Mouse (Mus musculus) intestine, embryonic 14.5 days (tissue): ENCODE measurements around the gene Ccdc182. TPM values are rescaled to one million over a fixed set of nuclear protein-coding genes. Genes with fewer than 3 reads are reported as not detected.

ENCODE experiments used
- ATAC-seq: fragments of 200-750 bp; cut with Nextera tagmentation; replicated peaks from 2 replicates; pipeline ENCODE4 v1.8.0; 2017; ENCODE audit warnings: low read depth, moderate number of reproducible peaks, moderate TSS enrichment, moderate library complexity; ENCODE audit not compliant: low FRiP score, low TSS enrichment
- DNase-seq: peaks from one replicate; pipeline ENCODE4 v3.0.0-alpha.2; 2018; ENCODE audit warnings: low spot score
- H3K27ac ChIP-seq: fragments of 300-500 bp; sonication (generic); 2 replicates; pipeline ENCODE4 v1.5.1; 2014; ENCODE audit warnings: low read depth, mild to moderate bottlenecking, control low read depth
- H3K27me3 ChIP-seq: fragments of 300-500 bp; sonication (generic); replicated peaks from 2 replicates; pipeline ENCODE4 v1.6.1; 2014; ENCODE audit warnings: low read length, control low read depth; ENCODE audit not compliant: control insufficient read depth, insufficient read depth
- H3K36me3 ChIP-seq: fragments of 300-500 bp; sonication (generic); 2 replicates; pipeline ENCODE4 v1.6.1; 2014; ENCODE audit warnings: low read length, control low read depth; ENCODE audit not compliant: control insufficient read depth, insufficient read depth
- H3K4me1 ChIP-seq: fragments of 300-500 bp; sonication (generic); replicated peaks from 2 replicates; pipeline ENCODE4 v1.6.1; 2014; ENCODE audit warnings: low read length, control low read depth, mixed read lengths; ENCODE audit not compliant: control insufficient read depth, insufficient read depth
- H3K4me2 ChIP-seq: fragments of 300-500 bp; sonication (generic); 2 replicates; pipeline ENCODE4 v1.6.1; 2014; ENCODE audit warnings: low read length
- H3K4me3 ChIP-seq: fragments of 300-500 bp; sonication (generic); 2 replicates; pipeline ENCODE4 v1.5.1; 2014; ENCODE audit warnings: low read depth, low read length, control low read depth, mixed read lengths
- H3K9ac ChIP-seq: fragments of 300-500 bp; sonication (generic); 2 replicates; pipeline ENCODE4 v1.6.1; 2014; ENCODE audit warnings: mild to moderate bottlenecking, low read length
- H3K9me3 ChIP-seq: fragments of 300-500 bp; sonication (generic); 2 replicates; pipeline ENCODE4 v1.6.1; 2016; ENCODE audit warnings: low read length, control low read depth; ENCODE audit not compliant: control insufficient read depth
- WGBS: fragments of 180-500 bp; shearing (Covaris S2); extraction: QIAGEN DNeasy Blood & Tissue Kit; methylation state at CpG from one replicate; pipeline ENCODE4 v1.1.7; 2014; 5-methylcytosine and 5-hydroxymethylcytosine counted together
- polyA plus RNA-seq: library from polyadenylated mRNA; unstranded; fragments of >200 nt; fragmentation: Nextera tagmentation; extraction: Ambion mirVana; gene quantifications from 2 replicates; pipeline ENCODE4 v1.2.1, GENCODE M21; 2014

Gene Ccdc182
- polyA plus RNA-seq, 1 experiment from 2014 or later: not detected

DNA sequence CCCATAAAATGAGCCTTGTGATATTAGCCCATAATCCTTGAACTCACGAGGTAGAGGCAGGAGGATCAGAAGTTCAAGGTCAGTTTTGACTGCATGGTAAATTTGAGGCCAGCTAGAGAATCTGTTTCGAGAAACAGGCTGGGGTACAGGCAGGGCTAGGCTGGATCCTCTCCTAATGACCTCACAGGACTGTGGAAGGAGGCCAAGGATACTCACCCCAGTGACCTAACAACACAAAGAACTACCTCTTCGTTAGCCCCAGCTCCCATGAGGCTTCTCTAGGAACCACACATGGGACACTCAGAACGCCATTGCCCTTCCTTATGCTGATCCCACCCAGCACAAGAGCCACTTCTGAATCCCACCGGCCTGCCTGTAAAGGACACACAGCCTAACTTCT, 25.0 kb downstream of the Ccdc182 start:
- no peak overlapping the region for H3K27ac ChIP-seq
- no peak overlapping the region for H3K4me3 ChIP-seq
- no peaks in the 10 kb centered on the region for H3K36me3 ChIP-seq
- no peaks in the 10 kb centered on the region for H3K27me3 ChIP-seq
- DNase-seq: no peak
- 82% methylated on average over 5 of the region's 5 CpGs for WGBS
- peaks cover 4% of the 10 kb centered on the region; the same call in 1 of the 2 replicates for H3K4me1 ChIP-seq
- no peak overlapping the region for H3K4me2 ChIP-seq
- ATAC-seq: no peak
- no peaks in the 10 kb centered on the region for H3K9me3 ChIP-seq
- H3K9ac ChIP-seq: no peak overlapping the region

DNA sequence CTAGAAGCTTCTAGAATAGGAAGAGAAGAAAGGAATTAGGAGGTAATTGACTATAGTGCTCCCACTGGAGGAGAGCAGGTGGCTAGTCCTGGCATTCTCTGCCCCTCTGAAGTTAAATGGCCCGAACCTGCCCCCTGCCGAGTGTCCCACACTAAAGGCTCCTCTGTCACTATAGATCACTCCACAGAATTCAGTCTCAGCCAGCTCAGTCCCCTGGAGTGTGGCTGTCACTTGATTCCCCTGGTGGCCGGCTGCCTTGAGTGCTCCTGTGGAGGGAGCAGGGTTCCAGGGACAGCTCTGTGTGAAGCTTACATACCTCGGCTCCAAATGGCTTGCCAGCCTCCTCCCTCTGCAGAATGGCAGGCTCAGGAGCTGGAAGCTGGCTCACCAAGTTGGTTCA, 33.2 kb downstream of the Ccdc182 start:
- no peaks in the 10 kb centered on the region for H3K27me3 ChIP-seq
- no peaks in the 10 kb centered on the region for H3K9me3 ChIP-seq
- no peak overlapping the region for H3K4me2 ChIP-seq
- no peak for DNase-seq
- WGBS: 15% methylated on average over 4 of the region's 4 CpGs
- no peak overlapping the region for H3K9ac ChIP-seq
- no peak overlapping the region for H3K4me3 ChIP-seq
- H3K36me3 ChIP-seq: no peaks in the 10 kb centered on the region
- no peak for ATAC-seq
- H3K27ac ChIP-seq: no peak overlapping the region
- peaks cover 10% of the 10 kb centered on the region for H3K4me1 ChIP-seq

DNA sequence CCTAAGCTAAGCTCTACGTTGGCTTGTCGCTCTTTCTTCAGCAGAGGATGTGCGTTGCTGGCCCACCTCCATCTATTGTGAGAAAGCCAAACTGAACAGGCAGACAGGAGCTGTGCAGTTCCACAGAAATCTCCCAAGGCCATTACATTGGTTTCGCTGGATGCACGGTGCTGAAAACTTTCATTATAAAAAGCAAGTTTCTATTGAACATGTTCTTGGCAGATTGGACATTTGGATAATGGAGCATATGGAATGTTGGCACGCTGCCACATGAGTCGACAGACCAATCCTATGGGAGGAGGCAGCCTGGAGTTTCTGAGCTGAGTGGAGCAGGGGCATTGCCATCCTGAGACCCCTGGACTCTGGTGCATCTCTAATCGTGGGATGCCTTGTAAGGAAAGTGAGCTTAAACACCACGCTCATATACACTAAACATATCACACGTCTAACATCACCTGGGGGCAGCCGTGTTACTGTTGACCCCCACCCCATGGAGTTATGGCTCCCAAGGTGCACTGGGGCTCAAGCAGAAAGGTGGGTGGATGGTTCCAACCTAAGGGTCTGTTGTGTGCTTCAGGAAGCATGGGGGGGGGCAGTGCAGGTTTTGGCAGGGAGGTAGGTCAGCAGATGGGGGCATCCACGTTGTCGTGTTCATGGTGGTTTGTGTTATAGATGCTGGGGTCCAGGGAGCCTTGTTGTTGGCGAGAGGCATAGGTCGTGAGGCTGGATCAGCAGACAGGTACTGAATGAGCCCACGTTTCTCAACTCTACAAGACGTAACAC, 35.1 kb downstream of the Ccdc182 start:
- ATAC-seq (no peak), DNase-seq (no peak)
- H3K9ac ChIP-seq: no peak overlapping the region
- no peaks in the 10 kb centered on the region for H3K36me3 ChIP-seq
- H3K27me3 ChIP-seq: no peaks in the 10 kb centered on the region
- no peaks in the 10 kb centered on the region for H3K9me3 ChIP-seq
- H3K4me3 ChIP-seq: no peak overlapping the region
- no peak overlapping the region for H3K4me2 ChIP-seq
- H3K27ac ChIP-seq: no peak overlapping the region
- 79% methylated on average over 17 of the region's 17 CpGs for WGBS
- peaks cover 10% of the 10 kb centered on the region for H3K4me1 ChIP-seq

DNA sequence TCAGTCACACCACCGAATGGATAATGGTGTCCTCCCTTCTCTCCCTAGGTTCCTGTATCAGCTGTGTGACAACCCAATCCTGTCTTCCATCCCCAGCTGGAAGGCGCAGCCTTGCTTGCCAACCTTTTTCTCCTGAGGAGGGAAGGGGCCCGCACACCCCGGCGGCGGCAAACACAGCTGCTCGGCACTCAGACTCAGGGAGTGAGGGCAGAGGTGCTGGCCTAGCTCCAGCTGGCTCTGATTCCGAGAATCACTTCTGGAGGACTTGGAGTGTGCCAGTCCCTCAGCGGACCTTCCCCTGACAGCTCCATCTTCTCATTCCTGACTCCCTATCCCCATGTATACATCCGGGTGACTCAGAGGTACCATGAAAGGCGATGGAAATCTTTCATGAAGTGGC, 36.9 kb downstream of the Ccdc182 start:
- no peak overlapping the region for H3K4me3 ChIP-seq
- no peak overlapping the region for H3K4me2 ChIP-seq
- no peaks in the 10 kb centered on the region for H3K36me3 ChIP-seq
- ATAC-seq (no peak), DNase-seq (no peak)
- H3K4me1 ChIP-seq: peaks cover 13% of the 10 kb centered on the region
- H3K9ac ChIP-seq: no peak overlapping the region
- no peak overlapping the region for H3K27ac ChIP-seq
- no peaks in the 10 kb centered on the region for H3K9me3 ChIP-seq
- H3K27me3 ChIP-seq: no peaks in the 10 kb centered on the region
- 45% methylated on average over 11 of the region's 11 CpGs for WGBS

DNA sequence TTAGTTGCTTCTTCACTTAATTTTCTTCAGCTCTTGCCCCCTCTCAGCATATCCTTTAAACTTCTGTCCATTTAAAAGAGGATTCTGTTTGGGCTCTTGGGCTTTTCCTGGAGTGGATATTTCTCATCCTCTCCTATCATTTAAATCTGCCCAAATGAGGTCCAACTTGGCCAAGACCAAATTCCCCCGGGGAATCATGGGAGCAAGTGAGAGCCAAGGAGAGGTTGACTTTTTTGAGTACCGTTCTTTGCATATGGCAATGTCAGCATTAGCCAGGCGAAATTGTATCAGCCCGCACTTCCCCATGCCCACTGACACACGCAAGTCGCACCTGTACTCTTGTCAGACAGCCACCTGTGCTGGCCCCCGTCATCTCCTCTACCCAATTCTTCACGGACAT, 37.9 kb downstream of the Ccdc182 start:
- H3K36me3 ChIP-seq: no peaks in the 10 kb centered on the region
- no peak for DNase-seq
- H3K9ac ChIP-seq: no peak overlapping the region
- peaks cover 13% of the 10 kb centered on the region for H3K4me1 ChIP-seq
- H3K27ac ChIP-seq: no peak overlapping the region
- no peak overlapping the region for H3K4me3 ChIP-seq
- 93% methylated on average over 8 of the region's 8 CpGs for WGBS
- no peaks in the 10 kb centered on the region for H3K9me3 ChIP-seq
- no peak for ATAC-seq
- no peaks in the 10 kb centered on the region for H3K27me3 ChIP-seq
- no peak overlapping the region for H3K4me2 ChIP-seq

DNA sequence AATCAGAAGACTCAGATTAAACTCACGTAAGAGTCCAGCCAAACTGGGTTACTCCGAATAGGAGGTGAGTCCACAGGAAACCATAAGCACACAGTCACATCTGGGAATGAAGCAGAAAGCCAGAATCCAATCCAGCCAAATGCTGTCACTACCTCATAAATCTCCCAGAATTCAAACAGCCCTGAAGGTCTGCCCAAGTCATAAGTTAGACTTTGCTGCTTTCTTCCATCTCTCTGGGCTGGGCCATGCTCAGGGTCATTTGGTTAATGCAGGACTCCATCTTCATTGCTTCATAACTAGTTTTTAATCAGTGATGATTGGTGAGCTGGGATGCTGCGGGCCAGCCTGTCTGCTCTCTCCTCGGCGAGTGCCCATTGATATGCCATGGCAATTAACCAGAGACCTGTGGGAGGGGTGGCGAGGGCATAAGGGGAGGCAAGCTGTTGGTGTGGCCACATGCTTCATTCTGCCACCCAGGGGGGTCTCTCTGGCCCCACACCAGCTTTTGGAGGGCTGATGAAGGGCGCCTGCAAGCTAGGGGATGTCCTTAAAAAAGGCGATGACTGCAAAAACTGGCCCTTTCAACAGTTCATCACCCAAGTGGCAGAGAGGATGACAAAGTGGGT, 38.6 kb downstream of the Ccdc182 start:
- Histone ChIP-seq H3K4me2 (no peak overlapping the region), H3K27me3 (no peaks in the 10 kb centered on the region), H3K4me1 (peaks cover 13% of the 10 kb centered on the region), H3K9me3 (no peaks in the 10 kb centered on the region), H3K36me3 (no peaks in the 10 kb centered on the region), H3K9ac (no peak overlapping the region), H3K4me3 (no peak overlapping the region), H3K27ac (no peak overlapping the region)
- ATAC-seq: no peak
- WGBS: 84% methylated on average over 8 of the region's 8 CpGs
- DNase-seq: no peak

DNA sequence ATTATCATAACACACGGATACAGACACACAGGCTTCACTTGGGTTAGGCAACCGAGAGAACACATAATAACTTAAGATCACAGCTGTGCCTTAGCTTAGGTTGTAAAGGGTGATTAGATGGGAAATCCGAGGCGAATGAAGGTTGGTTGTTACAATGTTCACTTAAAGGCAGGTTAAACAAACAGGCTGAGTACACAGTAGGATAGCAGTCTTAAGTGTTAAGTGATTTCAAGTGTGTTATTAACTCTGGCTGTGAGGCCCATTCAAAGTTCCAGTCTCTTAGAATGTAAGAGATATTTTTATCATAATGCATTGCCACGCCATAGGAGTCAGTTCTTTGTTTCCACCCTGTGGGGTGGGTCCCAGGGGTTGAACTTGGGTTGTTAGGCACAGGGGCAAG, 41.0 kb downstream of the Ccdc182 start:
- H3K4me2 ChIP-seq: no peak overlapping the region
- no peaks in the 10 kb centered on the region for H3K27me3 ChIP-seq
- DNase-seq (no peak), ATAC-seq (no peak)
- 34% methylated on average over 5 of the region's 5 CpGs for WGBS
- H3K27ac ChIP-seq: no peak overlapping the region
- H3K4me1 ChIP-seq: peaks cover 10% of the 10 kb centered on the region
- H3K36me3 ChIP-seq: 0 out of 2 replicates have a peak, but pooled peaks cover 4% of the 10 kb centered on the region
- H3K9ac ChIP-seq: no peak overlapping the region
- H3K9me3 ChIP-seq: no peaks in the 10 kb centered on the region
- H3K4me3 ChIP-seq: no peak overlapping the region

DNA sequence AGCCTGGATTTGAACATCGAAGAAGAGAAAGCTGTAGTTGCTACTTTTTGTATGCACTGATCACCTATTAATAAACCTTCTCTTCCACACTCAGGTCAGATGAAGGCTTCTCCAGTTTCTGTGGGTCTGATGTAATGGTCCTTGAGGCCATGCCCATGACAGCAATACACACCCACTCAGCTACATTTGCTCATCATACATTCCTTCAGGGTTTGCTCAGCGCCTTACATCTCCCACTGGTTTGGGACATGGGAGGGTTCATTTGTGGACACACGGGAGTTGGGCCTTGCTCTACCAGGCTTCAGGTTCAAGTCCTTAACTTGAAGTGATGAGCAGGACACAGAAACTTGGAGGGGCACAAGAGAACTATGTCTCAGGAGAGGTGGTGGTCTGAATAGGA, 44.1 kb downstream of the Ccdc182 start:
- ATAC-seq: no peak
- H3K9me3 ChIP-seq: no peaks in the 10 kb centered on the region
- 97% methylated on average over 3 of the region's 3 CpGs for WGBS

More for the DNA sequence above, 44.1 kb downstream of the Ccdc182 start:
- Histone ChIP-seq H3K4me3 (no peak overlapping the region), H3K27ac (no peak overlapping the region), H3K4me2 (no peak overlapping the region), H3K4me1 (peaks cover 3% of the 10 kb centered on the region; the same call in 1 of the 2 replicates), H3K9ac (no peak overlapping the region), H3K27me3 (no peaks in the 10 kb centered on the region), H3K36me3 (0 out of 2 replicates have a peak, but pooled peaks cover 4% of the 10 kb centered on the region)
- DNase-seq: no peak
